Mouse (Mus musculus): ENCODE measurements around the gene Rmnd1. TPM values are rescaled to one million over a fixed set of nuclear protein-coding genes. Genes with fewer than 3 reads are reported as not detected.

The Rmnd1 gene
- total RNA-seq, 4 experiments from 2014 or later: 39.8 to 49.9 (median 41.7) TPM

Other genes starting within 250 kb of the Rmnd1 start
- 10 to 100 TPM; 17.0 to 22.1 (median 19.2) TPM for gene Akap12, start 166.0 kb downstream of the Rmnd1 start, total RNA-seq (2022)
- gene Zbtb2, start 44.3 kb downstream of the Rmnd1 start, total RNA-seq (2022): 10 to 100 TPM in 1 of 4 experiments, 1 to 10 TPM in 3; 9.2 to 10.1 (median 9.5) TPM
- gene Armt1, start 79 bp upstream of the Rmnd1 start, total RNA-seq (2022): 10 to 100 TPM; 15.6 to 20.7 (median 16.7) TPM
- gene Ccdc170, start 50.1 kb upstream of the Rmnd1 start, total RNA-seq (2022): 1 to 10 TPM in 1 of 4 experiments, under 1 TPM in 3; 0.44 to 1.7 (median 0.69) TPM
- 10 to 100 TPM; 27.6 to 36.1 (median 30.4) TPM for gene Esr1, start 179.2 kb upstream of the Rmnd1 start, total RNA-seq (2022)

Measured in adrenal gland, adult 8-10 months (tissue).